Mouse (Mus musculus): ENCODE results near the gene Ptprb.
A peak's percentile ranks its signal among the peaks of the same experiment; 100 is the strongest.

Ptprb gene

DNA sequence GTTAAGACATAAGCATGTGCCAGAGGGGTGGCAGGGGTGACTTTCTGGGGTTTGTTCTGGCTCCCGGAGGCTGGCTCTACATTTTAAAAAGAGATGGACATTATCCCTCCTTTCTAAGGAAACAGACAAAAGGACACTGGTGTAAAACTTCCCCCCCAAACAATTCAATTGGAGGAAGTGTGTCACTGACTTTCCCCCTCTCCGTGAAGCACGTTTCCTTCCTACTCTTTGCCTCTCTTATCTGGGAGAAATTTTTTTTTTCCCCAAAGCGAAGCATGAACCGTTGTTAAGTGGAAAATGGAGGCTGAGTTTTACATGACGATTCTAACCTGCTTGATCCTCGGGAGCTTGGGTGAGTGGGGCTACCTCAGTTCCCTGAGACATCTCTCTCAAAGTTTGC, at the start of gene Ptprb:
Gene Ptprb, plus strand, starts transcription at position 244 of the 400 bp plus-strand sequence.
- no peak for DNase-seq (ENCODE audit: low spot score)

DNA sequence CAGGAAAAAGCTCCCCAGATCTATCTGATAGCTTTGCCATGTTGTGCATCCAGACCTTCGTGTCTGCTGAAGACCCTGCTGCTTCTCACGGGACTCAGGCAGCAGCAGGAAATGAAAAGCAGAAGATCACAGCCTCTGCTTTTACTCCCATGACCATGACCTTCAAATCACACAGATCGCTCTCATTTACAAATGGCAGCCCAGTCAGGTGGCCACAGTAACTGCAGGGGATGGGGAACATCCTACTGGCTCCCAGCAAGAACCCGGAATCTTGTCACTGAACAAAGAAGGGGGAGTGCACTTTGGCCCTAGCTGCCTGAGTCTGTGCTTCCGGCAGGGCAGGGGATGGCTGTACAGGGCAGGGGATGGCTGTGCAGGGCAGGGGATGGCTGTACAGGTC, 40.0 kb upstream of the Ptprb start:
- no peak for DNase-seq (ENCODE audit: low spot score)

DNA sequence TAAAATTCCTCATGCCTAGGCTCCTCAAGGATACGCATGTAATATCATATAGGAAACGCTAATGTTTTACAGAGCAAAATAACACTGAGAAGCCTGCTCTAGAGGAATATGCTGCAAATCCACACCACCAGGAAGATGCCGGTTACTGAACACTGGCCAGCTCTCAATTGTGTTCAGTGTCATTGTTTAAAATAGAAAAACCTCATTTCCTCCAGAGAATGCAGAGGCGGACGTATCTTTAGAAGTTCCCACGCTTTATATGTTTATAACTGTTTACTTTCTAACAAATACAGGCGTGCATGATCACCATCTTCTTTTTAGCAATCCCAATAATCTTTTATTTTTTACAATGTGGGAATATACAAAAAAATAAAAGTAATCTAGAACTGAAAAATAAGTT, 33.1 kb upstream of the Ptprb start:
- DNase-seq (ENCODE audit: low spot score) = no peak

DNA sequence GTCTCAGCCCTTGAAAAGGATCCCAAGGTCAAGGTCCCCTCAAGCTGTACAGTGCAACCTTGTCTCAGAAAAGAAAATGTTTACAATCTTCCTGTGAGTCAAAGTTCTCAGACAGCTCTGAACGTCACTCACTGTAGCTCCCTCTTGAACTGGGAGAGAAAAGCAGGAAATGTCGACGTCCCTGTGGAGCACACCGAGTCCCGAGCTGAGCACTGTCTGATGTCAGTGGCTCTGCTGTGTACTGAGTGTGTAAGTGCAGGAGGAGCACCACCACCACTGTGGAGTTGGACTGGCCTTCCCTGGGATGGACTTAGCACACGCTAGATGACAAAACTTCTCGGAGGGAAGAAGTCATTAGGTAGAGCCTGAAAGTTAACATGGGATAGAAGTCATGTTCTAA, 31.9 kb upstream of the Ptprb start:
- no peak for DNase-seq (ENCODE audit: low spot score)

DNA sequence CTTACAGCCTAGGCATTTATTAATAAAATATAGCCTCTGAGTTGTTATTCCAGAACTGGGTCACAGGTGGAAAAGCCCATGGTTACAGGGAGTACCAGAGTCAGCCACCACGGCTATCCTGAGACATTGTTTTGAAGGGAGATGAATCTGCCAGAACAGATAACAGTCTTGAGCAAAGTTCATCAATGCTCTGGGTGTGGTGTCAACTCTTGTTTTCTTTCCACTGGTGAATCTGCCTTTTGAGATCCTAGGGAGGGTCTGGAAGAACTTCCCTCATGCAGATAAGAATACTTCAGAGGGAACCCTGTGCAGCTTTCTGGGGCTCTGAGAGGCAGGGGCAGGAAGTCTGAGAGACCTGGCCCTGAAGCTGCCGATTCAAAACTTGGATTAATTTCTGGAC, 29.7 kb upstream of the Ptprb start:
- no peak for DNase-seq (ENCODE audit: low spot score)

DNA sequence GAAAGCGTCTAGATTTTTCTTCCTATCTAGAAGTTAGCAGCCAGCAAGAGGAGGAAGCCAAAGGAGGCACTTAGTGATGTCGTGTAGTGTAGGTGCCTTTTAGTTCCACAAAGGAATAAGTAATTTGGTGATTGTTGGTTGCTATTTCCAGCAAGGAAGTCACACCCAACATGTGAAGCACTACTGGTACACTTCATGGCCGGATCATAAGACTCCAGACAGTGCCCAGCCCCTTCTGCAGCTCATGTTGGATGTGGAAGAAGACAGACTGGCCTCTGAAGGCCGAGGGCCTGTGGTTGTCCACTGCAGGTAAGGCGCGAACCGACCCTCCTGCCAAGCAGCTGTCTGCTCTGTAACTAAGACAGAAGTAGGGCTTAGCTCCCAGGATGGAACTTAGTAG, 22.7 kb upstream of the Ptprb start:
- no peak for DNase-seq (ENCODE audit: low spot score)

DNA sequence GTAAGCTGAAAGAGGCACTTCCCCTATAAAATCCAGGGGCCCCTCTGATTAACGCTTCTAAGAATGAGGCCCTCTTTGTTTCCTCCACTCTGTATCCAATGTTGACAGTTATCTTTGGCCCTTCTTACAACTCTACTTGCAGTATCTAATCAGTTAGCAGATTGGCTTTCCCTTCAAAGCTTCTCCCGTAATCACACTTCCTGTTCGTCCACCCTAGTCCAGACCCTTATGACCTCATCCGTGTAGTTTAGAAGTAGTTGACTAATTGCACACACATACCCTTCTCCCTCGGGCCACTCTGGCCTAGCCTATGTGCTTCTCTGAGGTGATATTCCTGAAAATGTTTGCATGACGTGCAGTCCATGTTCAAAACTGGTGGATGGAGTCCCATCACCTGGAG, 21.4 kb upstream of the Ptprb start:
- DNase-seq (ENCODE audit: low spot score) = no peak

DNA sequence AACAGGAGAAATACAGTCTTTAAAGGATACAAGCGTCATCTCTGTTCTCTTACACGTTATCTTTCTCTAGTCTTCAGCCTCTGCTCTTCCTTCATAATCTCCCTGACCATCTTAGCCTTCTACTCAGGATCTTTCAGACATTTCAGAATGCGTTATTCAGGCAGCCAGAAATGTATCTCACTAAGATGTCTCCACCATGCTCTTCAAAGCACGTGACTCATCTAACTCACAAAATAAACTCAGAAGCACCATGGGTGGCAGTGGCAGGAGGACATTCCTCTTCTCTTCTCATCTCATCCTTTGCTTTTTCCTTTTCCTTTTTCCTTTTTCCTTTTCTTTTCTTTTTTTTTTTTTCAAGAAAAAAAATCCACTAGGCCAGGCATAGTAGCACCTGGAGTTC, 16.0 kb upstream of the Ptprb start:
- no peak for DNase-seq (ENCODE audit: low spot score)

DNA sequence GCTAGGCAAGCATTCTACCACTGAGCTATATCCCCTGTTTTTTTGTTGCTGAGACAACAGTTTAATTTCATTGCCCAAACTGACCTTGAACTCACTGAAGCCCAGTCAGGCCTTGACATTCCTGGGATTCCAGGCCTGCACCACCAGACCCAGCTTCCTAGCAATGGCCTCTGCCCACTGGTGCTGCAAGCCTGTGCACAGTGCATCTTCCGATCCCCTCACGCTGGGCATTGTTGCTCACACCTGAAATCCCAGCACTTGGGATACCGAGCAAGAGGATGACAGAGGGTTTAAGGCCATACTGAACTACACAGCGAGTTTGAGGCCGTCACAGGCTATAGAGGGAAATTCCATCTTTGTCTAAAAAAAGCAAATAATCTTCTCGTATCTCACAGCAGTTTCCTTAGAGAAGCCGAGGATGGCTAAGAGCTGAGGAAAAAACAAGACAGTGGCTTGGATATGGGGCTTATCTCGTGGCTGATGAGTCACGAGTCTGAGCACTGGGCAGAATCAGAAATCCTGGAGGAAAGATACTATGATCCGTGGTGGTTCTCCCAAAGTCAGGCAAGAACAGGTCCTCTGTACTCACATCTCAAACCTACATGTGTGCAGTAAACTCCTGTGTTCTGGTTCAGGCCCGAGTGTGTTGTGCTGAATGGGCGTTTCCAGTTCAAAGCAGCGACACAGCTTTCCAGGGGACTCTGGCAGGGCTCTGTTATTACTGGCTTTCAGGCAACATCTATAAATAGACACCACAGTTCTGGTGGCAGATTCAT, 14.5 kb upstream of the Ptprb start:
- peak; percentile 50 for DNase-seq (ENCODE audit: low spot score)

DNA sequence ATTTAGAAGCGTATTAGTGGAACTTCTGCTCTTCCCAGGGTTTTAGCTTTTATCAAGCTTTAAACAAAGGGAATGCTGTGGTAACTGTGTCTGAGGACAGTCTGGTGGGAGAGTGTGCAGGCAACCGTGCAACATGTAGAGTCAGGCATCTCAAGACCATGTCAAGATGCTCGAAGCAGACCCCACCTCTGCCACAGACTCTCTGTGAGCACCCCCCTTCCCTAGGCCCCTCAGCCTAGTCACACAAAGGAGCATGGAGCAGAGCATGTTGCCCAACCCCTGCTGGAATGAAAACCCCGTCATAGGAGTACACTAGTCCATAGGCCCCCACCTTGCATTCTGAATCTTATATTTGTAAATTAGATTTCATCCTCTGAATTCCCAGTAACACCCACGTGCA, 13.8 kb upstream of the Ptprb start:
- no peak for DNase-seq (ENCODE audit: low spot score)

DNA sequence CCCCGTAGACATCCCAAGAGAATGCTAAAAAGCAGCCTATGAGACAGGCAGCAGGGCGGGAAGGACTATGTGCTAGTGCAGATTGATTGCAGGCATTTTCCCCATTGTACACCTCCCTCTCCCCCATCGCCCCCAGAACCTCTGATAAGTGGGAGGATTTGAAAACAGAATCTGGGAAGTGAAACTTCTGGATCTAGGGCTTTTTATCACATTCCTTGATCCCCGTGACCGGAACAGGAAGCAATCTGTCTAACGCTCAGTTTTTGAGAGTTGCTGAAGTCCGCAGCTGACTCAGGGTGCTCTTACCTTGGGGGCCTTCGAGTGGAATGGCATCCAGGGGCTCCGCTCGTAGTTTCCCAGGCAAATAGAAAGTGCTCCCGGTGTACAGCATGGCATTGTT, 10.8 kb upstream of the Ptprb start:
- DNase-seq (ENCODE audit: low spot score) = no peak

DNA sequence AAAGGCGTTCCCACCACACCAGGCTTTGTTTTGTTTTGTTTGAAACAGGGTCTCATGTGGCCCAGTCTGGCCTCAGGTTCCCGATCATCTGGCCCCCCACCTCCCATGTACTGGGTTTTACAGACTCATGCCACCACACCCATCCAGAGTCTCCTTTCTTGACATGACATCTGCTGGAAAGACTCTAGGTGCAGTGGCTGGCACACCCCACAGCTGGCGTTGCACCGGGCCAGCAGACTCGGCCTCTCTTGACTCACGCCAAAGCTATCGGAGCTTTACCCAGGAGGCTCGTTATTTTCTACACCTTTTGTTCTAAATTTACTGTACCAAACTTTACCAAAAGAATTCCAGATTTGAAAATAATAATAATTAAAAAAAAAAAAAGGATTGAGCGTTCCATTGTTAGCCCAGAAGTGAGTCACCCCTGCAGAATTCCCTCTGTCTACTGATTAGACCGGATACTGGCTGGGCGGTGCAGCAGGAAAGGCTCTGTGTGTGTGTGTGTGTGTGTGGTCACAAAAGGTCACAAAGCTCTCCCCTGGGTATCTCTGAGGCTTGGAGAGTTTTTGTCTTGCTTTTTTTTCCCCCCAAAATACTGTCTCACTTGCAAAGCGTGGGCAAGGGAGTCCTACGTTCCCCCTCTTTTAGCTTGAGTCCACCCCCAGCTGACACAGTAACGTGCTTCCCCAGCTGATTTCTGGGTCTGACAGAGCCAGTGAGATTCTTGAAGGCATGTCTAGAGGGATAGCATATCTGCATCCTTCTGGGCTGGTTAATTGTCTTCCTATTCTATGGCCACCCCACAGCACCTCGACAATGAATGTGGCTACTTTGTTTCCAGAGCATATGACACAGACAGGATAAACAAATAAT, 8.5 kb upstream of the Ptprb start:
- peak; percentile 73 for DNase-seq (ENCODE audit: low spot score)

DNA sequence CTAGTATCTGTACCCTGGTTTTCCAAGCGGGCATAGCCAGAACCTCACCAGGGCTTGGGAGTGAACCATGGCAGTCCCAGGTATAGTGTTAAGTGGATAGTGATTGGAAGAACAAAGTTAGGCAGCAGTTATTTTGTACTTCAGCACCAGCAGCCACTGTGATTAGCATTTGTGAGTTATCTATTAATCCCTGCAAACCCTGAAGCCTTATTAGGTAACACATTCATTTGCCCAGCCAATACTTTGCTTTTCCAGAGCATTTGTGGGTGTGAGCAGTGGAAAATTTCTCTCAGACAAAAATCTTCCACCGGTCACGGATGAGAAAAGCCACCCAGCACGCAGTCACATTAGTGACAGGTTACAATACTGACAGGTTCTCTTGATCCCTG, 7.9 kb upstream of the Ptprb start:
- DNase-seq (ENCODE audit: low spot score) = peak; percentile 45

DNA sequence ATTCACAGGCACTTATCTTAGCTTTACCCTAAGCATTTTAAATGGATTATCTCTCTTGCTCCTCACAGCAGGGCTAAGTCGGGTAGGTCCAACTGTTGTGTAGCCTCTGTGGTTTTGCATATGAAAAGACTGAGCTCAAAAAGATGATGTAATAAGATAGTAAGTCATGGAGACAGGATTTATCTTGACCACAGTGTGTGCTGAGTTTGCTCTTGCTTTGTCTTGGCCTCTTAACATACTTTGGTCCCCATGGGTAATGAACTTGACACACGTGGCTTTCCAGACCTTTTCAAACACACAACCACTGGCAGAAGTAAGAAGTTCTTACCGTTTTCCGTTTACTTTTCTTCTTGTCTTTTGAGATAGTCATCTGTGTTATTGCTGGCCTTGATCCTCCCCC, 7.0 kb upstream of the Ptprb start:
- no peak for DNase-seq (ENCODE audit: low spot score)

DNA sequence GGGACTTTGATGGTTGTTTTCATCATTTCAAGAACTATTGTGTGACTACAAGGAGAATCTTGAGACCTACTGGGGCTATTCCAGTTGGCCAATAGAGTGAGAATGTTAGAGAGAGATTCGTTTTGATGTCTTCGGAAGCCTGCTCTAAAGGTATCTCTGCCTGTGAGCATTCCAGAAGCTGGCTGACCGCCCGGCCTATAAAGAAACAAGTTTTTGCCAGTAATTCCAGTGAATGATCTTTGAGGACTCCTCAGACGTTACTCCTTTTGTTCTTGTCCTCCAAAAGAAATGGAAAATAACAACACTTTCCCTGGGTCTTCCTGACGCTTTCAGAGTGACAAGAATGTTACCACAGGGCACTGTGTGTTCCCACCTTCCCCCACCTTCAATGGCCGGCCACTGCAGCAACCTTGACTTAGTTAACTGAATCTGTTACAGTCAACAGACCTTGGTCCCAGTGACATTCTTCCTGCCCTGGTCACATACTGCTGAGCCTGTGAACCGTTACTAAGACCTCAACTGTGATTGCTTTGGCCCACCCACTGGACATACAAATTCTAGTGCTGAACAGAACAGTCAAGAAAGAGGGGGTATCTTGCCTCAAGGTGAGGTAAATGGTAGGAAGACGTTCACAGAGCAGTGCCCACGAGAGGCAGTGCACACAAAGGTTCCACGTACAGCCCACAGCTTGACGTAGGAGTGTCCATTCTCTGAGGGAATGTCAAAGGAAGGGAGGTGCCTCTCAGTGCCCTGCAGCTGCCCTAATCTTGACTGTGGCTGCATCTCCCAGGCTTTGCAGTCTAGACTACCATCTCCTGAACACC, 4.5 kb upstream of the Ptprb start:
- no peak for DNase-seq (ENCODE audit: low spot score)

DNA sequence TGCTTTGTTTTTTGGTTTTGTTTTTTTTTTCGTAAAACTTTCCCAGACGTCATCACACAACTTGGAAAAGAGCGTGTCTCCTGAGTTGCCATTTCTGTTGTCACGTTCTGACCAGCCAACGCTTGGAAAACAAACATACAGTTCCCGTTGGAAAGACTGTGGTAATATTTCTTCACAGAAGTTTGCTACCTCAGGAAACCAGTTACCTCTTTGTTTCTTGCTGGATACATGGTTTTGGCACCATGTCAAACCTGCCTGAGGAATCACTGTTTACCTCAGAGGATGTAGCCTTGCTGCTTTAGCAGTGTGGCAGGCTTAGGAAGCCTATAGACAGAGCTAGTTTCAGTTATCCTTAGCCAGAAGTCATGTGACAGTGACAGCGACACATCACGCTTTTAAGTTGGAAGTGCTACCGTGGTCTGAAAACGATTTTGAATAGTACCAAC, 3.8 kb upstream of the Ptprb start:
- no peak for DNase-seq (ENCODE audit: low spot score)

DNA sequence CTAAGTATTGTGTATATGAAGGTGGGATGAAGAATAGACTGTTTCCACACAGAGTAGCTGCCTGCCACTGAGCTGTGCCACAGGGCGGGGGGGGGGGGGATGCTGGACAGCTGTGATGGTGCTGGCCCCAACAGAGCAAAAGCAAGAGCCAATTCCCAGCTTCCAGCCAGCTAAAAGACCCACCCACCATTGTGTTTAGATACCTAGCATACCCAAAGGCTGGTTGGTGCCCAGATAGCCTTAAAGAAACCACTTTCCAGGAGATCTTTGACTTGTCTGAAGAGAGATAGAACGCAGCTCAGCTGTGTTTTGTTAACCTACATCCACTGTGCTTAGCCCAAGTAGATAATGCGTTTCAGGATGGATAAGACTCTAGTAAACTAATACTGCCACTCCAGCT, 3.2 kb upstream of the Ptprb start:
- DNase-seq (ENCODE audit: low spot score) = no peak

DNA sequence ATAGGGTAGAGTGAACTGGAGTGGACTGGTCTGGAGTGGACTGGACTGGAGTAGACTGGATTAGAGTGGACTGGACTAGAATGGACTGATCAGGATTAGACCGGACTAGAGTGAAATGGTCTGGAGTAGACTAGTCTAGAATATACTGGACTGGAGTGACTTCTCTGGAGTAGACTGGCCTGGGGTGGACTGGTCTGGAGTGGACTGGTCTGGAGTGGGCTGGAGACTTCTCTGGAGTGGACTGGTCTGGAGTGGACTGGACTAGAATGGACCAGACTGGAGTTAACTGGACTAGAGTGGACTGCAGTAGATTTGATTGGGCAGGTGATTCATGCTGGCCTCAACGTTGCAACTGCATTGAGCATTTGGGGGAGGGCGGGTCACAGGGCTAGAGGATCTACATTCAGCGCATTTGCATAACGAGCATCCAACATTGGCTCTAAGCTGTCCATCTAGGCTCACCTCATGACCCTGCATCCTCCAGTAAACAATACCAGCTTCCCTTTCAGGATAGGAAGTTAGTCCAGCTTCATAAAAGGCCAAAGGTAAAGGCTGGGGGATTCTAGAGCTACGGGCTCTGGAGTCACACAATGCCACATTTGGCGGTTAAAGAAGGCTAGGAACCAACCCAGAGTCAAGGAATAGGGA, 11.5 kb downstream of the Ptprb start:
- DNase-seq (ENCODE audit: low spot score) = no peak

DNA sequence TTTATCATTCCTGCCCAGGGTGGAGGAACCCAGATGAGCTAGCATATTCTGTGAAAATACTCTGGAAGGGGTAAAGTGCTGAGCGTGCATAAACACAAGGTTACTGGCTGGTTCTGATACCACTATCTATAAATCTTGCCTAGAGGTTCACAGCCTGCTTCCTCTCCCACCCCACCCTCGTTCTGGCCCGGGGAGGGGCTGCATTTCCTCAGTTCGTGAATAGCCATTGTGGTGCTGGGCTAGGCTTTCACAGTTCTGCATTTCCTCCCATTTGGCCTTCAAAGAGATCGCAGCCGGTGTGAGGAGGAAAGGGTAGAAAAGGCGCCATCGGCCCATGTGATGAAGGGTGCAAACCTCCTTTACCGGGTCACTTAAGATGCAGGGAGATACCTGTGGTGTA, 12.8 kb downstream of the Ptprb start:
- DNase-seq (ENCODE audit: low spot score) = peak; percentile 27

DNA sequence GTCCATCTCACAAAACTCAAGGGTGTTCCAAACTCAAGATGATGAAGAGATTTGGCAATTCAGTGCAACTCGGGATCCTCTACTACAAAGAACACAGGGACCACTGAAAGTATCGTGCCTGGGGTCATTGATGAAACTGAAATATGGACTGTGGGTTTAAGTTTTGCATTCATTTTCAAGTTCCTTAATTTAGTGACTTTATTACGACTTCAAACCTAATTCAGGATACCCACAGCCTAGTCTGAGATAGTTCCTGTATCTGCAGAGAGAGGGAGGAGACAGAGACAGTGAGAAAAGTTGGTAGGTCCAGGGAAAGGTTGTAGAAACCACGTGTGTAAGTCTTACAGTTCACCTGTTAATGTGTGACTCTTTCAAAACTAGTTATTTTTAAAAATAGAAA, 15.2 kb downstream of the Ptprb start:
- DNase-seq (ENCODE audit: low spot score) = no peak

DNA sequence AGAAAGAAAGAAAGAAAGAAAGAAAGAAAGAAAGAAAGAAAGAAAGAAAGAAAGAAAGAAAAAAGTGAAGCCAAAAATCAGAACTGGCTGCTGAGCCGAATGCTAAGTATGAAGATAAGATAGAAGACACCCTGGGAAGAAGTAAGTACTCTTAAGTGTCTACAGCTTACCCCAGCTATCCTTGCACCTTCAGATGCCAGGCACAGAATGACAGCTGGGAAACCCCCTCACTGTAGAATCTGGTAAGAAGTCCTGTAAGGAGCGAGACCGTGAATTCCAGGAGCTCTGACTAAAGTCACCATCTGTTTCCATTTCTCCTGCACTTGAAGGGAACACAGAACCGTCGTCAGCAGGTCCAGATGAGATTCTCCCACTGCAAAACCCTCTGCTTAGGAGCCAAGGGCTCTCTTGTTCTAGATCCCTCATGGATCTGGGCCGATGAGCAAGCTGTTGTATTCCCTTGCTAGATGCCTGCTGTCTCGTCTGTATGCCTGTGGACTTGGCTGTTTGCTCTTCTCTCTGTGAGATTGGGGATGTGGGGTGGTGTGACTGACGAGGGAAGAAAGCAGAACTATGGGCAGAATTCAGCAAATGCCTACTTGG, 15.9 kb downstream of the Ptprb start:
- no peak for DNase-seq (ENCODE audit: low spot score)

DNA sequence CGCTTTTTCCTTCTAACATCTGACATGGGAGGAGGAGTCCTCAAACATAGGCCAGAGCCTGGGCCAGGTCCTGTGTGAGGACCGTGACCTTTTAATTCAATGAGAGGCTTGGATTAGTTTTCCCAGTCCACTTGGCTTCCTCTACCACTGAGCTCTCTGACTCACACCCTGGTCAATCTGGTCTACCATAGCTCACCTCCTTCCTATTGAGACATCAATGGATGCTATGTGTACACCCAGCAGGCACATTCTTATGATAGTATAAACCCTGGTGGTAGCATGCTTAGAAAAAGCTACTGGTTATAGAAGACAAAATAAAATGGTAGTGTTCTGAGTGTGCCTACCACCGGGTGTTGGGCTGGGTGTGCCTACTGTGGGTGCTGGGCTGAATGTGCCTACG, 21.1 kb downstream of the Ptprb start:
- no peak for DNase-seq (ENCODE audit: low spot score)

Data from yolk sac, embryonic 10.5 days (tissue).